Mouse (Mus musculus) sigmoid colon, adult 10 weeks (tissue): ENCODE data around the gene Hsf2bp. TPM values are rescaled to one million over a fixed set of nuclear protein-coding genes. Genes with fewer than 3 reads are reported as not detected.

Source experiments
- polyA plus RNA-seq: library from polyadenylated mRNA; stranded (reverse); fragments of 350-450 nt; fragmentation: Illumina TruSeq; extraction: RNeasy Lipid Tissue Mini Kit (QIAGEN cat#74804); gene quantifications from one replicate; pipeline ENCODE4 v1.2.3, GENCODE M21; 2014; ENCODE audit warnings: low read depth, low replicate concordance

The Hsf2bp gene
- 0.22 TPM for polyA plus RNA-seq

GRCm38 (mm10) chr17:32035609-32036508, at the start of gene Hsf2bp, which contains the start of gene Rrp1b:
Gene Hsf2bp (minus strand): TSS chr17:32036349.
Gene Rrp1b (plus strand): TSS chr17:32036100.

Other genes starting within 250 kb of the Hsf2bp start
- gene Sik1, start 180.5 kb downstream of the Hsf2bp start, polyA plus RNA-seq: 2.8 TPM
- 2.4 TPM for gene Rrp1b, start 249 bp downstream of the Hsf2bp start, polyA plus RNA-seq
- 0.44 TPM for gene Notch3, start 130.5 kb upstream of the Hsf2bp start, polyA plus RNA-seq
- 0.35 TPM for gene Ephx3, start 153.2 kb upstream of the Hsf2bp start, polyA plus RNA-seq
- 28.5 TPM for gene Brd4, start 248.4 kb upstream of the Hsf2bp start, polyA plus RNA-seq